Mouse (Mus musculus): ENCODE results near the gene Lyve1.
"Not testable (repeated sequence)": the region's sequence is repeated elsewhere in the genome, so short reads cannot be mapped to it uniquely, and the experiment has no call there.

Lyve1 gene

DNA sequence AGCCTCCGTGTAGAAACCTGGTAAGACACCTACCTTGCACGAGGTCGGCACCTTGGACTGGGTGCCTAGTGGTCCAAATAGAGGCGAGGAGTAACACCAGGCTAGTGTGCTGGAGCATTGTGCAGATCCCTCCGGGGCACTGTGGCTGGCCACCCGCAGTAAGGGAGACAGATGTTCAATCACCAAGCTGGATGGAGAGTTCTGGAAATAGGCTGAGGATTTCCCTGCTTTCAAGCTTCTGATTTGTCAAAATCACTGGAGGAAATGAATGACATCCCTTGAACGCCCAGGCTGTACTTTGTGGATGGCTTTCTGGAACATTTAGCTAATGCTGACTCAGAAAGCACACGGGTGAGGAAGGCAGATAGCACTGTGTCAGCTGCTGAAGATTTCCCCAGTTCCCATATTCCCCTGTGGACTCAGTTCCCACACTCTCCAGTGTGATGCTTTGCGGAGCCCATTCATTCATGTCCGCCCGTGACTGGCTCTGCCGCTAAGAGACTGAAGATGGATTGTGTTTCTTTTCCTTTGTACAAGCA lies at the start of gene Lyve1:
TSS of gene Lyve1 (minus strand) at position 489 of the 539 bp plus-strand sequence.
- no peak for DNase-seq (ENCODE audit: low spot score in 2 of 2)

DNA sequence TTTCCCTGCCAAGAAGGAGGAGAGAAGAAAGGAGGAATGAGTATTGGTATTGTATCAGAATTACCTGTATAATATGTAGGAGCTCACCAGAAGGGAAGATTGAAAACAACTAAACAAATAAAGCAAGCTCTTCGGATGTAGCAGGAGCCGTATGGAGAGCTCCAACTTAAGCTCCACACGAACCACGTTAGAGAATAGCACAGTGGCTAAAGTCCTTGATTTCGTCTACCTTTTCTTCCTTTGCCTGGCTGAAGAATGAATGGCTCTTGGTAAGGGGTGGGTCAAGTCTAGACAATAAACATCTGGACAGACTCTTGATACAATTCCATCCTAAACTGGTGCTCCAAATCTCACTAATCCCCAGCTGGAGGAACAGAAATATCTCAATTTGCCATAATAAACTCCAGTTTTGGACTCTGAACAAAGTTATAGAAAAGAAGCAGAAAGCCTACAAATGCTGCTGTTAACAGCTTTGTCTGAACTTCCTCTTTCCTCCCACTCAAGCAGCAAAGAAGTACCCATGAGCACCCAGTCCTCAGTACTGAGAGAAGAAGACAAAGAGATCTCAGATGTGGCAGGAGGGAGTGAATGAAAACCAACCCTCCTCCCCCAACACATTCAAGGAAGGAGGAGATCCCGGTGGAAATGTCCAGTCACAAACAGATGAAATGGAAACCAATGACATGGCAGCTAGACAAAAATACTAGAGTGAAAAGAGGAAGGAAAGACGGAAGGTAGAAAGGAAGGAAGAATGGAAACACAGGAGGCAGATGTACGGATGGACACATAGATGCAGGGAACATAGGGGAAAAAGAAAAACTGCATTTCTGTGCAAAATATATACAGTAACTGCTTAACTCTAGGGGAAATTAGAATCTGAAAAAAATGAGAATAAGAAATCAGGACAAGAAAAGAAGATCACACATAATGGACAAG lies 45.4 kb upstream of the Lyve1 start:
- DNase-seq (ENCODE audit: low spot score in 2 of 2) = no peak

DNA sequence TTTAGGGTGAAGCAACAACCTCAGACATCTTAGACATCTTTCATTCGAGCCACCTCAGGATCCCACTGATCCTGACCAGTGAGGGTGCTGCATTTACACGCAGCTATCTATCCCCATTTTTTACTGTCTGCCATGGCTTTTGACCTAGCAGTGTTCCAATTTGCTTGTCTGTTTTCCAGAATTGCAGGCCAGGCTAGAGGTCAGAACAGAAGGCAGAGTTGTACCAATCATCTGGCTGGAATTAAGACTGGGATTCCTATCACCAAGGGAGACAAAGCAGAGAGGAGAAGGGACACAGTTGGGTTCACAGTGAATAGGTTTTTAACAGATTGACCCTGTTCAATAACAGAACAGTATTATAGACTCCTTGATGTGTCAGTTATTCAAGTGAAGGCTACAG lies 43.5 kb upstream of the Lyve1 start:
- no peak for DNase-seq (ENCODE audit: low spot score in 2 of 2)

DNA sequence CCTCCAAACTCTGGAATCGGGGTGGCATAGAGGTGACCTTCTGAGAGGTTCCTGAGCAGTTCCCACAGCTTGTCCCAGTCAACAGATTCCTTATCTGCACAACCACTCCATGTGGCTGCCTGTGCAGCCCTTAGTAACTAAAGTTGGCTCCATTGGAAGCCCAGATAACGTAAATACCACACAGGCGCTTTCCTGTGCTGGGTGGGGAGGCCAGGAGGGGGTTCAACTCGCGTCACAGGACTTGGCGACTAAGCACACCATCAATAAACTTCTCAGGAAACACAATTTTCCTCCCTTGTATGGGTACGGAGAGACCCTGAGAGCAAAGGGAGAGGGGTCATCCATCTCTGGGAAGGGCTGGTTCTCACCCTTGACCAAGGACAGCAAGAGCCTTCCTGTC lies 40.2 kb upstream of the Lyve1 start:
- DNase-seq (ENCODE audit: low spot score in 2 of 2) = no peak

DNA sequence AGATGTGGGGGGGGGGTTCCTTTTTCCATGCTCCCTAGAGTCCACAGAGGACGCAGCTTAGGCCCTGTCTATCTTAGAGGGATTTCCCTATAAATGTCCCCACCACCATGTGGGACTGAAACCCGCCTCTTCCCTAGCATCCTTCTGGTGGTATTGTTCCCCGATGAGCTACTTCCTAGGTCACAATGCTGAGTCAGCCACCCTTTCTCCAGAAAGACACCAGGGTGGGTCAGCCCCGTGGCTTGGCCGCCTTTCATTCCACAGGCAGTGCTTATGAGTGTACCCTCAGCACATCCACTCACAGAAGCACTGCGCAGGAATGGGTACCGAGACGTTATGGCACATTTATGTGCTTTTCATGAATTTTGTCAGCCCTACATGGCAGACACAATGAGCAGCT lies 34.2 kb upstream of the Lyve1 start:
- no peak for DNase-seq (ENCODE audit: low spot score in 2 of 2)

DNA sequence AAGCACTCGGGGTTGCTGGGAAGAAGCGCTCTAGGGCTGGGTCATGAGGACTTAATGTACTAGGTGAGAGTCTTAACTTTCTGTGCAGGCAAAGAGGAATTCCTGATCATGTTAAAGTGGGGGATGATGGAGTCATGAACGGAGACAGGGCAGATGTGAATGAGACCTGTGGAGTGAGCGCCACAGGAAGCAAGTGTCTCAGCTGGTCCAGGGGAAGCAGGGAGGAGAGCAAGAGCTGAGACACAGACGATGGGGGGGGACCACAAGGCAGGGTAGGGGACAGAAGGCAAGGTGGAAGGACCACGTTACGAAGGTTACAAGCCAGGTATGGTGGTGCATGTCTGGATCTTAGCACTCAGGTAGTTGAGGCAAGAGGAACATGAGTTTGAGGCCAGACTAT lies 33.4 kb upstream of the Lyve1 start:
- no peak for DNase-seq (ENCODE audit: low spot score in 2 of 2)

DNA sequence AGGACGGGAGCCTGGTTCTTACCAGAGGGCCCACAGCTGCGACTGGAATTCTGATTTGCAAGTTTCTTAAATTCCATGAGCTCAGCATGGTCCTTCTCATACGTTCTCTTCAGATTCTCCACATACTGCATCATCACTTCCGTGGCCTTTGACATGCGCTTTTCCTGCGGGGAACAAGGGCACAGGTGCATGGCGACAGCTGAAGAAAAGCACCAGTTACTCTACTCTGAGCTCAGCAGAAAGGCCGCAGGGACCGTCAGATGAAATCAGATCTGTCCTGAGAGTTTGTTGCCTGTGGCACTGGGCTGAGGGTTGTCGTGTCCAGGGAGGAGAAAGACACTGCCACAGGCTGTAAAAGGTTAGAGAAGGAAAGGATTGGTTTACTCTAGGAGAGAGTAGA lies 32.7 kb upstream of the Lyve1 start:
- DNase-seq (ENCODE audit: low spot score in 2 of 2) = not testable (repeated sequence)

DNA sequence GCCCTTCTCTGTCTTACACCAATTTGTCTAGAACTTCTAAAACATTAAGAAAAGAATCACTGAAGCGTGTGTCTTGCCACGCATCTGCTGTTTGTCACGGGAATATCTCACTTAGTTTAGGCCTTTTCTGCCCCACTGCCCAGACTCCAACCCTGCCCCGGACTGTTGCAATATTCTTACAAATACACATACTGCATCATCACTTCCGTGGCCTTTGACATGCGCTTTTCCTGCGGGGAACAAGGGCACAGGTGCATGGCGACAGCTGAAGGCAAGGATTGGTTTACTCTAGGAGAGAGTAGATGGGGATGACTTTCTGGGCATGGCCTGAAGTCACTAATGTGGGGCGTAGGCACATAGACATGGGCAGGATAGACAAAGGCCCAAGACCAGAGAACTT lies 31.6 kb upstream of the Lyve1 start:
- no peak for DNase-seq (ENCODE audit: low spot score in 2 of 2)

DNA sequence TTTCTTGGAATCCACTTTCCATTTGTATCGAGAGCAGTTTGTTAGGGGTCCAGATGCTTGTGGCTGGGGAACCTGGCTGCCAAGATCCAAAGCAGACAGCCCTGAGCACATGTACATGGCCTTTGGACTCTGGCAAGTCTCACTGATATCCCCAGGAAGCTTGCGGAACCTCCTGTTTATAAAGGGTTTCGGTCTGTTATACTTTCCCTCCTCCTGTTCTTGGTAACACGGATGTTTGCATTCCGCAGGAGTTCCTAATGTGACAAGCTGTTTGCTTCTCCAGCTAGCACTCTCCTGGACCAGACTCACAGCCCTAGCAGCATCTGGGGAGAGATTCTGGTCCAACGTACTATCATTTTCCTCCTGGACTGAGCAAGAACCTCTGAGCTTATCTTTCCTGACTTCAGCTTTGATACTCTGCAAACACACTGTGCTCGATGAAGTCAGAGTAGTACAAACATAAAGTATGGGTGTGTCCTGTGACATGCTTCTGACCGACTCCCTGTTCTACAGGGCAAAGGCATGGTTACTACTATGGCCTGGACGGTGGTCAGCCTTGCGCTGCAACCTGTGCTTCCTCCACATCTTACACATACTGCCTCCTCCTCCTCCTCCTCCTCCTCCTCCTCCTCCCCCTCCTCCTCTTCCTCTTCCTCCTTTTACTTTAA lies 31.0 kb upstream of the Lyve1 start:
- no peak for DNase-seq (ENCODE audit: low spot score in 2 of 2)

DNA sequence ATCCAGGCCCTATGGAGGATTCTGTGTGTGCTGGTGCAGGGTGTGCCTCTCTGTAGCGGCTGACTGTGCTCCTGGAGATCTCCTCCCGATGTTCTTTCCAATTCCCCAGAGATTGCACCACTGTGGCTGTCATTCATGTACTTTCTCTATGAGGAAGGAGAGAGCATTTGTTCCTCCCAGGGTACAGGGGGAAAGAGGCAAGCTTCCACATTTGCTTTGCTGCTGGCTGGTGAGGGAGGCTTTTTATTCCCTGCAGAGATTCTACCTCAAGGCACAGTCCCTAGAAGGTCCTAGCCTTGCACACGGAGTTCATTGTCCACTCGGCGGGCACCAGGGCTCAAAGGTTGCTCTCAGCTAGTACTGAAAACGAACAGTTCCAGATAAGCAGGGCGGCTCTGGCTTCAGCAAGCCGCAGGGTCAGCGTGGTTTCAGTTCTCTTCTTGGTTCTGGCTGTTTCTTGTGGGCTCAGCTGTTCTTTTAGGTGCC lies 28.5 kb upstream of the Lyve1 start:
- DNase-seq (ENCODE audit: low spot score in 2 of 2) = no peak

DNA sequence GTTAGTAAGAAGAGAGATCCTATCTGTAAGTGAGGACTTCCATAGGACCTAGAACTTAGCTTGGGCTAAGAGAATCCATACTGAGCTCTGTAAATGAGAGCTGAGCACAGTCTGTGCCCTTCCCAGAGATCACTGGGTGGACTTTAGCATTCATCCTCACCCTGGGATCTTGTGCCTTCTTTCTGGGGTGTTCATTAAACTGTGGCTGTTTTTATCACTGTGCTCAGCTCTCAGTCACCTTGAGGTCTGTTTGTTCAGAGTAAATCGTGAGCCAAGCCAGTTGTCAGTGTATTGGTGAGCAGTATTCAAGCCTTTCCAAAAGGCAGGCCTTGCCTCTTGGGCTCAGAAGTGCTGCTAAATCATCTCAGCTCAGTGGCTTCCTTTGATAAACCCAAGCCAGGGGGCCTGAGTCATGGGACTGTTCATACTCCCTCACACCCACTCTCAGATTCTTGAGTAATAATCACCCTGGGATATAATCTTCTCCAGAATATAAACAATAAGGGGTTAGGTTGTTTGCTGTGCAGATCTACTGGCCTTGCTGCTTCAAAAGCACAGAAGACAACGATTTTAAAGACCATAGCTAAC lies 18.8 kb upstream of the Lyve1 start:
- DNase-seq (ENCODE audit: low spot score in 2 of 2) = no peak

DNA sequence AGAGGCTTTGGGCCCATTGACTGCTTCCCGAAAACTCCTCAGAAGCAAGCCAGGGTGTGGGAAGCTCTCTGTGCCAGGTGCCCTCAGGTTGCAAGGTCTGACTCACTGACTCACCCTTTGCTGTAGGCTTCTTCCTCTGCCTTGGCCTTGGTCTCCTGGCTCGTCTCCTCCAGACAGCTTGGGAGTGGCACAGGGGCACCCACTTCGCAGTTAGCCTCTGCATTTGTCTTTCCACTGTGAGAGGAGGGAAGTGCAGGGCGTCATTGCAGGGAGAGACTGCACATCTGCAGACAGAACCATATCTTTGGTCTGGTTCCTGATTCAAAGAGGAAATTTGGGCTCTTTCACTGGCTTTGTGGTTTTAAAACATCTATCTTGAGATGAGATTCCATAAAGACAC lies 15.0 kb upstream of the Lyve1 start:
- no peak for DNase-seq (ENCODE audit: low spot score in 2 of 2)

DNA sequence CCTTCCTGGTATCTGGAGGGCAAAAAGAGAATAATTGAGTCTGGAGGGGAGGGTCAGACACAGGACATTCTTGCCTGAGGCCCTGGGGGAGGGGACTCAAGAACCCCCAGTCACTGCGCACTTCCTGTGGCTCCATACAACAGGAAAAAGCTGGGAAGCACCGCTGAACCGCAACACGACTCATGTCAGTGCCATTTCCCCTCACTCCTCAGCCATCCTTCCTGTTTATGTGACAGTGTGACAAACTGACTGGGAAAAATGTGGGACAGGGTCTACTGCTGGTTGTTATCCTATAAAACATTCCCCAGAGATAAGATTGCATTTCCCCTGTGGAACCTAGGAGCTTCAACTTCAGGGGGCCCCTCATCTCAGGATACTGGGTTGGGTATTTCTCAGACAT lies 13.9 kb upstream of the Lyve1 start:
- no peak for DNase-seq (ENCODE audit: low spot score in 2 of 2)

DNA sequence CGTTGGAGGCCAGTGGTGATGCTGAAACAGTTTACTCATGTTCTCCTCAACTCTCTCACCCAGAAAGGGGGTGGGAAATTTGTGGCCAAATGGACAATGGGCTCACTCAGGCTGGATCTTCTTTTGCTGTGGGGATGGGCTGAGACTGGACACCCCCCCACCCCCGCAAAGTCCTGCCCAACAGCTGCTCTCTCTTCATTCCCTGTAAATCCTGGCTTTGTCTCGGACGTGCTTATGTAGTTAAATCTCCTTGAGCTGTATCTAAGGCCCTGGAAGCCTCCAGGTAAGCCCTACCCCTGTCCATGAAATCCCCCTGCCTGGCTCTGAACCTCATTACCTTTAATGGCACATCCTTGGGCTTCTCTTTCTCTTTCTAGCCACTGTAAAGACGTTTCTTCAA lies 5.8 kb upstream of the Lyve1 start:
- no peak for DNase-seq (ENCODE audit: low spot score in 2 of 2)

DNA sequence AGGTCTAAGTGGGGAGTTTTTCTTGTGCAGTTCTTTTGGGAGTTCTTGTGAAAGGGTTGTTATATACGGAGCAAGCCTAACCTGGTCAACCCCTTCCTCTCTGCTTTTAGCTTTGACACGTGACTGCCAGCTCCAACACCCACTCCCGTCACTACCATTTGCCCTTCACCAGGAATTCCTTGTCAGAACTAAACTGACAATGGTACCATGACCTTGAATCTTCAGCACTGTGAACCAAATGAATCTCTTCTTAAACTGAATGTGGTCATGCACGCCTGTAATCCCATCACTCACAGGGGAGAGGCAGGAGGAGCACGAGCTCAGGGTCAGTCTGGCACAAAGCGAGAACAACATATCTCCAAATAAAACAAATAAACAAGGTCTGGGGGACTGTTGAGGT lies 4.1 kb upstream of the Lyve1 start:
- no peak for DNase-seq (ENCODE audit: low spot score in 2 of 2)

DNA sequence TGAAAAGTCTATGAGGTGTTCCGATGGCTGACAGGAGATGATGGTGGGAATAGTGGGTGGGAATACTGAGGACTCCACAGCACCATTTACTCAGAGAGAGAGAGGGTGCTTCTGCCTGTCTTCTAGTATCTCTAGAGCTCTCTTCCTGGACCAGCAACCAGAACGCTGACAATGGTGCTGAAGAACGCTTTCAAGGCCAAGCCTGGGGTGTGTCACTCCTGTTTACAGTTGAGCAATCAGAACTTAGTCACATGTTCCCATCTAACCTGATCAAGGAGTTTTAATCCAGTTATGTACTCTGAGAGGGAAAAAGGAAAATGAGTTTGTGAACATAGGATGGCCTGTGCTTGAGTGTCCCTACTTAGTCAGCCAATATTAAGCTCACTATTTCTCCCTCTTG lies 3.0 kb upstream of the Lyve1 start:
- DNase-seq (ENCODE audit: low spot score in 2 of 2) = no peak

DNA sequence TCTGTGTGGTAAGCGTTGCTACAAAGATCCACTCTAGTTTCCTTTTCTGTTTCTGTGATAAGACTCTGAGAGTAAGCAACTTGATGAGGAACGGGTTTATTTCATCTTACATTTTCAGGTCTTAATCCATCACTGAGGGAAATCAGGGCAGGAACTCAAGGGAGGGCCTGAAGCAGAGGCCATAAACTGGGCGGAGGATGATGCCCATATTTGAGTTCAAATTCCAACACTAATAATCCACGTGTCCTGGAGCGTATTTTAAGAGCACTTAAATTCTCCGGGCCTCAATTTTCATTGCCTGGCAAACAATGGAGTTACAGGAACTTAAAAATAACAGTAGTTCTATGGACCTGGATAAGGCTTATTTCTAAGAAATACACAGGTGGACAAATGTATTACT lies 2.5 kb upstream of the Lyve1 start:
- no peak for DNase-seq (ENCODE audit: low spot score in 2 of 2)

DNA sequence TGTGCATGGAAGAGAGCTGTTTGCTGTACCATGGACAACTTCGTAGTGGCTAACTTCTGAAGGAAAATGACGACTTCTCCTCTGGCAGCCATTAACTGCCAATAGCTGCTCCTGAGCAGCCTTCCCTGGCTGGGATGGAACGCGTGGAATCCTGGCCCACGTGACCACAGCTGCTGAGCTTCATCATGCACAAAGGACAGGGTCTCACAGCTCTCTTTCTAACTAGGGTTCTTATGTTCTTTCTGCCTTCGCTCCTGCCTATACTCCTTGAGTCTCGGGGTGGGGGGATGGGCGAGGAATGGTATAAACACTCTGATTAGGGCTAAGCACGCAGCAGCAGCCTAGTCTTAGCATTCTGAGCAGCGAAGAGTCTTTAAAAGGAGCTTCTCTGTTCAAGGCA lies 2.0 kb upstream of the Lyve1 start:
- no peak for DNase-seq (ENCODE audit: low spot score in 2 of 2)

DNA sequence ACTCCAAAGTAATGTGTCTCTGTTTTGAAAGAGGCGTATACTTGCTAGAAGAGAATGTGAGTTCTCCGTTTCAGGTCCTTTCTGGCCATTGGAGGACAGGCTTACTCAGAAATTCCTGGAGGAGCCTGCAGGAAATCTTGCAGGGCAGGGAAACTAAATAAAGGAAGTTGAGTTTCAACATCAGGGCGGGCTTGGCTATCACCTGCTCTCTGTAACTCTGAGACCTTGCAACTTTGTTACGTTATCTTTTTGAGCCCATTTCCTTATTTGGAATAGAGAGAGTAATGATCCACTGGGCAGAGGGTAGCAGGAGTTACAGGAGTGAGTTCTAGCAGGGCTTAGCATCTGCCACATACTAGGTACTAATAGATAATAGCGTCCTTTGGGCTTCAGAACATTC lies 2.9 kb downstream of the Lyve1 start:
- no peak for DNase-seq (ENCODE audit: low spot score in 2 of 2)

DNA sequence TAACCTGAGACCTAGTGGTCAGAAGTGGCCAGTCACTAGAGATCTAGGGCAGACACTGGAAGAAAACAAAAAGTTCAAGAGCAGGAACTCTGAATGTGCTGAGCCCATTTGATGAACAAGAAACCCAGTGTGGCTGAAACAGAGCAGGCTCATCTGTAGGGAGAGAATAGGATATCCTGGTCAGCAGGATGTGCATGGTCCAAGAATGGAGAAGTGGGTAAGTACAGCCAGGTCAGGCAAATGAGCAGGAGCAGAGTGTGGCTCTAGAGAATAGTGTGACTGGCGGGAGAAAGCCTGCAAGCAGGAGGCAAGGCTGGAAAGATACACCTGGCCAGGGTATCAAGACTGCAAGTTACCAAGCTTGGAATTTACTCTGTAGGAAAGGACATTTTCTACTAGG lies 7.4 kb downstream of the Lyve1 start:
- DNase-seq (ENCODE audit: low spot score in 2 of 2) = no peak

DNA sequence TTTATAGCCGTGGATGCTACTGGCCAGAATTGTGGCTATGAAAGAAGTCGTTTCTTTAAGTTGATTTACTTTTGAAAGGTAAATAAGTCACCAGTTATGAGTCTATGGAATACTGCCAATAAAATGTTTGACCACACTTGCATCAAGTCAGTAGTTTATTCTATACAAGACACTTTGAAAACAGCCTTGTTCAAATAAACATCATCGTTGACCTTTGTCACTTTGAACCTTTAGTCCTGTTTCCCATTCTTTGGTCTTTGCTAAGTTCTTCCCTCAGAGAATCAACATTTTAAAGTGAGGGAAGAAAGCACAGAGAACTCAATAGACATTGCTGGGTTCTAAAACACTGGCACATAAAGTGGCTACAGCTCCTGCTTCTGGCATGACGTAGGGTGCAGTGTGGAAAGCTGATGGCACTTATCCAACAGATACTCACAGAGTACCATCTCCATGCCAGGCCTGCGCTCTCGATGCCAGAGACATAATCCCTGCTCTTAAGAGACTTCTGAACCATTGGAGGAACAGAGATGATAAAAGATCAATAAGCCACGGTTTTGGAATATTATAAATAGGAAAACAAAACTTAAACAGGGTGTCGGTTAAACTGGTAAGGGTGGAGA lies 8.0 kb downstream of the Lyve1 start:
- no peak for DNase-seq (ENCODE audit: low spot score in 2 of 2)

DNA sequence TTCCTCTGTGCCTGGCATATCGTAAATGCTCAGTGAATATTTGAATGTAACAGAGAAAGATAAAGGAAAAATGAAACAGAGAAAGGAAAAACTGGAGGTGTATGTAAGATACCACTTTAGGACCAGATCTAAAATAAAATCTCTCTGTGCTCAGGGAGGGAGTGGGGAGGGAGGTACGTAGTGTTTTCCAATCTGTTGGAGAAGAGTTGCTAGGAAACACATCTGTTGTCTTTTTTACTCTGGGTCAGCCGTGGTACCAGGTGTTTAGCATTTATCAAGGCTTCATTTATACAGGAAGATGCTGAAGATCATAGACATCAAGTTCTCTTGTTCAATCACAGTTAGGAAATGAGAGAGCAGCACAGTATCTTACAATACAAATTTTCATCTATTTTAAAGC lies 8.5 kb downstream of the Lyve1 start:
- DNase-seq (ENCODE audit: low spot score in 2 of 2) = no peak
